11 mouse cellular contexts compared by ENCODE assay signal in genomic region chr13:96465315-96465714, GRCm38 (mm10). TPM values are rescaled to one million over a fixed set of nuclear protein-coding genes. Genes with fewer than 3 reads are reported as not detected.
"Had no signal": no experiment of that assay in that cellular context is flagged by ENCODE, and none has a peak within 500 bp of the region (broad histone marks: within the 10 kb centered on the region; RNA-seq: fewer than 3 reads in every experiment).

No protein-coding gene starts in this region.

- ATAC-seq: liver, embryonic 12.5 days; midbrain, embryonic 15.5 days had no signal

- DNase-seq: kidney, adult 2 months; kidney, postnatal 25 days; layer of hippocampus, postnatal 36 days; lung, embryonic 14.5 days; lung, postnatal 10 days; thymus, adult 2 months; thymus, postnatal 25 days had no signal

RNA-seq across cellular contexts. Expression of gene Gm17622, which starts 25.2 kb away (rescaled TPM):
- total RNA-seq: layer of hippocampus, postnatal 36 days; left cerebral cortex, adult 8-10 months; left cerebral cortex, postnatal 25 days had no signal
